Mouse (Mus musculus) adrenal gland, adult 2 months (tissue): ENCODE data around the gene Adra2b. TPM values are rescaled to one million over a fixed set of nuclear protein-coding genes. Genes with fewer than 3 reads are reported as not detected.

Experiments used
- DNase-seq: peaks from one replicate; pipeline ENCODE4 v3.0.0; 2021
- polyA plus RNA-seq: library from polyadenylated mRNA; depleted of rRNA; stranded (reverse); fragments of >200 nt; gene quantifications from 2 replicates; pipeline ENCODE4 v1.2.3, GENCODE M21; 2012; rRNA removed
- total RNA-seq, 2 experiments: library from RNA; stranded (reverse); gene quantifications; 2 replicates each; pipeline ENCODE4 v1.2.3; 2021

Gene Adra2b
- total and polyA plus RNA-seq, 3 experiments, result 1.1 to 1.9 (median 1.6) TPM

DNA sequence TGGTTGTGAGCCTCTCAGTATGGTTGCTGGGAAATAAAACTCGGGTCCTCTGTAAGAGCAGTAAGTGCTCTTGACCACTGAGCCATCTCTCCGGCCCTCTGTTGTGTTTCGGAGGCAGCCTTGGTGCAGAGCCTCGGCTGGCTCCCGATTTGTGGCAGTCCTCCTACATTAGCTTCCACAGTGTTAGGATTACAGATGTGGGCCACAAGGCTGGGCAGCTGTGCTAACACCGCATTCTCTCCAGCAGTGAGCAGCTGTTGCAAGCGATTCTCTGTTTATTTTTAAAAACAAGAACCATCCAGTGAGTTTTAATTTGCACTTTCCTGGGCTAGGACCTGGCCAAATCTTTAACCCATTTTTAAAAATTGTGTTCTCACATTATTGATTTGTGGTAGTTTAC is 20.9 kb downstream of the Adra2b start:
- no peak for DNase-seq

- no peak for DNase-seq
These were observed 24.5 kb downstream of the Adra2b start for GRCm38 (mm10) chr2:127387521-127387920.

DNA sequence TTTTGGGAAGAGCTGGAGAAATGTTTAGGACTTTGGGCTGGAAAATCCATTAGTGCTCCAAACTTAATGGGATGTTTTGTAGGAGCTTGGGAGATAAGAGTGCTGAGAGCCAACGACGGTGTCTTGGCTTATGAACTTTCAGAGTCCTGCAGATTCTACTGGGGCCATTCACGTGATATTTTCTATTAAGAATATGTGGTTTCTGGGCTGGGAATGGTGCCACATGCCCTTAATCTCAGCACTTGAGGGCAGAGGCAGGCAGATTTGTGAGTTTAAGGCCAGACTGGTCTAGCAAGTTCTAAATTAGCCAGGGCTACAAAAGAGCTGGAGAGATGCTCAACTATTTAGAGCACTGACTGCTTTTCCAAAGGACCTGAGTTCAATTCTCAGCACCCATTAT is 27.3 kb downstream of the Adra2b start:
- DNase-seq, result no peak

GRCm38 (mm10) chr2:127390846-127391245 is 27.8 kb downstream of the Adra2b start:
- DNase-seq, result no peak

DNA sequence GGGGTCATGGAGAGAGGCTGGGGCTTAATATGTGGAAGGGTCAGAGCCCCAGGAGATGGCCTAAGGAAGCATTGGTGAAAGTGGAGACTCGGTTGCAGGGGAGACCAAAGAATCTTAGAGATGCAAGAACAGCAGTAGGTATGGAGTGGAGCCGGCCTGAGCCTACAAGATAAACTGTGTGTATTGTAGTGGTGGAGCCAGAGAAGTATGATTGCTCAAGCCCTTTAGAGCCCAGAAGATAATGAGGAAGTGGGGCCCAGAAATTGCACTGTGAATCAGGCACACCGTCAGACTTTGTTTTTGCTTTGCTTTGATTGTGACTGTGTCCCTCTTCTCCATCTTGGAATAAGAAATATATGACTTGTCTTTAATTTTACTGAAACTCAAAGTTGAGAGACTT is 28.3 kb downstream of the Adra2b start:
- DNase-seq, result no peak

- DNase-seq, result peak; percentile 86
These were observed 31.7 kb downstream of the Adra2b start for GRCm38 (mm10) chr2:127394606-127395161.

DNA sequence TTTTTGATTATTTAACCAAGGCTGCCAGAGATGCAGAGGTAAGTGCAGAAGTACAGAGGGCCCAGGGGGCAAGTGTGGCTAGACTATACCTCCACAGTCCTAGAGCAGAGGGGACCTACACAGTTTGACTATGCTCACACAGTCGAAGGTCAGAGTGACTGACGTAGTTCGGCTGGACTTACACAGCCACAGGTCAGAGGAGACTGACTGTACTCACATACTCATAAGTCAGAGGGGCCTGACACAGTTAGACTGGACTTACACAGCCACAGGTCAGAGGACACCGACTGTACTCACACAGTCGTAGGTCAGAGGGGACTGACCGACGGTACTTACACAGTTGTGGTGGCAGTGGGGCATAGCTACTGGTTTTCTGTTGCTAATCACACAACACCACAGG is 35.7 kb downstream of the Adra2b start:
- DNase-seq, result no peak

DNA sequence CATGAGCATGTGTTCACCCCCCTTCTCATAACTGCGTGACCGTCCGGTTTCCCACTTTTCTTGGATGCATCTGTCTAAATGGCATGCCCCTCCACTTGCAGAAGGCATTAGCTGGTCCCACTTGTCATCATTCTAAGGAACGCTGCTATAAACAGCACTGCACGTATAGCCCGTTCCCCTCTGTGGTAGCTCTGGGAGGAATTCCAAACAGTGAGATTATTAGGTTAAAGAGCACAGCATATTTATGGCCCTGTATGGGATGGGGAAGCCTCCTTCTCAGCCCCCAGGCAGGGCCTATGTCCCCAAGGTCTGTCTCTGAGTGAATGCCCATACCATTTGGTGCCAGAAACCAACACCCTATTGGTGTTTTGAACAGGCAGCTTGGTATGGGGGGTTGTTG is 48.1 kb downstream of the Adra2b start:
- DNase-seq, result no peak

DNA sequence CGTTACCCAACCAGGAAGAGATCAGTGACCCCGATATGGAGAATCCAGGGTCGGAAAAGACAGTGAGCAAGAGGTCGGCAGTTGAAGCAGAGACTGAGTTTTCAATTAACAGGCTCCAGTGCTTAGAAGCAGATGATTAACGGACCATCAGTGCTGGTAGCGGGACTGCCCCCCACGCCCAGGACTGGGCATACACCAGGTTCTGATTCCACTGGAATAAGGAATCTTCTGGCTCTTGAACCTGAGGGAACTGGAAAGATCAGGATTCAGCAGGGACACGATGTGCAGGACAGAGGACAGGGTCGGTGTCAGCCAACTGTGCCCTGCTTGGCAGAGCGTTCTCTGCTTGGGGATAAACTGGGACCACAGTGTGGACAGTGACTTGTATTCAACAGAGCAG is 52.8 kb downstream of the Adra2b start:
- no peak for DNase-seq

DNA sequence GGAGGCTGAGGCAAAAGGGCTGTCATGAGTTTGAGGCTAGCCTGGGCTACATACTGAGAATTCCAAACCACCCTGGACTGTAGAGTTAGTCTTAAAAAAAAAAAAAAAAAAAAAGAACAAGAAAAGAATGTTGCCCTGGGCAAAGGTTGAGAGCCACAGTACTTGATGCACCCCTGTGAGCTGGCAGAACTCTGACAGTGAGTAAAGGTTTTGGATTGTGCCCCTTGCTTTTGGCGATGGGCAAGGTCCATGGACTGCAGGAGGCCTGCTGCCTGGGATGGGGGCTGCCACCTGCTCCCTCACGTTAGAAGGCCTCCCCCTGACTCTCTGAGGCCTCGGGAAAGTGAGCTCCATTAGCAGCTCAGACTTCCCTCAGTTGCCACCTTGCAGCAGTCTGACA is 53.7 kb downstream of the Adra2b start:
- DNase-seq, result no peak

Other genes starting within 250 kb of the Adra2b start
- 1 to 10 TPM; 1.4 to 2.6 TPM for gene Ncaph, start 229.3 kb upstream of the Adra2b start, total RNA-seq
- gene Ncaph, start 229.3 kb upstream of the Adra2b start, polyA plus RNA-seq, result 0.46 and 0.89 TPM in 2 replicates
- 1 to 10 TPM; 5.1 to 7.0 TPM for gene Itpripl1, start 219.8 kb upstream of the Adra2b start, total RNA-seq
- 3.3 and 3.7 TPM in 2 replicates for gene Itpripl1, start 219.8 kb upstream of the Adra2b start, polyA plus RNA-seq
- gene 1810024B03Rik, start 154.9 kb upstream of the Adra2b start, total RNA-seq, result 1 to 10 TPM; 1.6 to 2.0 TPM
- 1.0 and 1.3 TPM in 2 replicates for gene 1810024B03Rik, start 154.9 kb upstream of the Adra2b start, polyA plus RNA-seq
- 10 to 100 TPM; 66.7 to 69.2 TPM for gene Snrnp200, start 154.8 kb upstream of the Adra2b start, total RNA-seq
- gene Snrnp200, start 154.8 kb upstream of the Adra2b start, polyA plus RNA-seq, result 21.0 and 23.7 TPM in 2 replicates
- gene Ciao1, start 115.4 kb upstream of the Adra2b start, total RNA-seq, result 100 to 1,000 TPM in 1 of 2 experiments, 10 to 100 TPM in 1; 82.1 to 127 TPM
- 42.7 and 59.3 TPM in 2 replicates for gene Ciao1, start 115.4 kb upstream of the Adra2b start, polyA plus RNA-seq
- gene Tmem127, start 115.3 kb upstream of the Adra2b start, total RNA-seq, result 10 to 100 TPM; 84.1 to 87.6 TPM
- 131 and 150 TPM in 2 replicates for gene Tmem127, start 115.3 kb upstream of the Adra2b start, polyA plus RNA-seq
- 100 to 1,000 TPM in 1 of 2 experiments, 10 to 100 TPM in 1; 81.7 to 117 TPM for gene Stard7, start 93.0 kb upstream of the Adra2b start, total RNA-seq
- gene Stard7, start 93.0 kb upstream of the Adra2b start, polyA plus RNA-seq, result 74.4 and 104 TPM in 2 replicates
- gene Dusp2, start 27.0 kb upstream of the Adra2b start, total RNA-seq, result under 1 TPM; 0.17 to 0.76 TPM
- 1.3 and 2.2 TPM in 2 replicates for gene Dusp2, start 27.0 kb upstream of the Adra2b start, polyA plus RNA-seq
- gene Astl, start 24.6 kb upstream of the Adra2b start, total RNA-seq, result not detected
- gene Astl, start 24.6 kb upstream of the Adra2b start, polyA plus RNA-seq, result not detected in 2 replicates
- under 1 TPM; 0.14 to 0.31 TPM for gene Gpat2, start 62.0 kb downstream of the Adra2b start, total RNA-seq
- gene Gpat2, start 62.0 kb downstream of the Adra2b start, polyA plus RNA-seq, result 0.19 and 0.61 TPM in 2 replicates
- gene Fahd2a, start 81.4 kb downstream of the Adra2b start, total RNA-seq, result 10 to 100 TPM; 33.3 to 43.0 TPM
- 26.9 and 28.6 TPM in 2 replicates for gene Fahd2a, start 81.4 kb downstream of the Adra2b start, polyA plus RNA-seq
- gene Kcnip3, start 158.9 kb downstream of the Adra2b start, total RNA-seq, result 1 to 10 TPM; 4.2 to 6.4 TPM
- gene Kcnip3, start 158.9 kb downstream of the Adra2b start, polyA plus RNA-seq, result 6.4 and 6.9 TPM in 2 replicates
- gene Prom2, start 178.3 kb downstream of the Adra2b start, total RNA-seq, result under 1 TPM; 0.37 to 0.83 TPM
- gene Prom2, start 178.3 kb downstream of the Adra2b start, polyA plus RNA-seq, result 0.42 and 0.63 TPM in 2 replicates
- gene Zfp661, start 223.9 kb downstream of the Adra2b start, total RNA-seq, result 1 to 10 TPM; 2.7 to 2.9 TPM
- gene Zfp661, start 223.9 kb downstream of the Adra2b start, polyA plus RNA-seq, result 0.90 and 1.3 TPM in 2 replicates
- 100 to 1,000 TPM; 111 to 122 TPM for gene Mrps5, start 224.0 kb downstream of the Adra2b start, total RNA-seq
- 36.8 and 43.7 TPM in 2 replicates for gene Mrps5, start 224.0 kb downstream of the Adra2b start, polyA plus RNA-seq